Mouse (Mus musculus) cerebellum, adult 2 months (tissue): Measurements from ENCODE around the gene B3galt6.

ENCODE experiments used
- CTCF ChIP-seq: fragments of 200-500 bp; IDR thresholded peaks from 2 replicates; pipeline ENCODE4 v1.5.1; 2011; ENCODE audit warnings: low read depth, mild to moderate bottlenecking, control low read depth, low read length, moderate library complexity, borderline replicate concordance; ENCODE audit not compliant: insufficient read depth
- POLR2A ChIP-seq: fragments of 200-500 bp; IDR thresholded peaks from 2 replicates; pipeline ENCODE4 v1.6.1; 2011; ENCODE audit warnings: low read length, control low read depth, borderline replicate concordance; ENCODE audit not compliant: insufficient read depth

DNA sequence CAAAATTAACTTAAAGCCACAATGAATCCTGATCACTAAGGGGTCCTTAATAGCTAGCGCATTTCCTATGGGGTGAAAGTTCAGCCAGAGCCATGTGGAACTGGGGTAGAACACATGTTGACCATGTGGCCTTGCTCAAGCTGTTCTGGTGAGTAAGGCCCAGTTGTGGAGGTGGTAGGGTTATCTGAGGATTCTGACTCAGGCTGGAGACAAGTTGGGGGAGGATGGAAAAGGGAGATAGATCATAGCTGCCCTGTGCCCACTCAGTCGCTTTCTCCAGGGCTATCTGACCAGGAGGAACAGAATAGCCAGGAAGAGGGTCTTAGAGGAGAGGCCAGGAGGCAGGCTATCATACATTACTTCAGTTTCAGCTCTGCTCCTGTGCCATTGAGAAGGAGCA lies 22.0 kb upstream of the B3galt6 start:
- TF ChIP-seq CTCF (no peak), POLR2A (no peak)
